8 mouse cellular contexts compared by ENCODE assay signal in the genomic region with DNA sequence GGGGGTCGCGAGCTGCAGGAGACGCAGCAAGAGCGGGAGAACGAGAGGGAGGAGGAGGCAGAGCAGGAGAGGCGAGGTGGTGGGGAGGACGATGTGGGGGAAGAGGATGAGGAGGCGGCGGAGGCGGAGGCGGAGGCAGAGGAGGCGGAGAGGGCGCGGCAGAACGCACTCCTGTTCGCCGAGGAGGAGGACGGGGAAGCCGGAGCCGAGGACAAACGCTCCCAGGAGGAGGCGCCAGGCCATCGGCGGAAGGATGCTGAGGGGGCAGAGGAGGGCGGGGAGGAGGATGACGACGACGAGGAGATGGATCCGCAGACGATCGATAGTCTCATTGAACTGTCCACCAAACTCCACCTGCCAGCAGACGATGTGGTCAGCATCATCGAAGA. TPM values are rescaled to one million over a fixed set of nuclear protein-coding genes. Genes with fewer than 3 reads are reported as not detected.
DNase-seq lines count a peak whose midpoint lies in the region; ATAC-seq lines count a peak whose summit lies in the region.

No protein-coding gene starts in this region.

- peak overlapping the region; percentile 92 for H3K4me2 ChIP-seq in midbrain, embryonic 15.5 days

- peak; percentile 16 to 28 for DNase-seq in spleen, postnatal 10 days (ENCODE audit: low spot score in 2 of 2)
- DNase-seq in spleen, adult 12 weeks (ENCODE audit: low spot score), result no peak
- peak; percentile 37 for DNase-seq in cerebellum, adult 8-10 months
- DNase-seq in frontal cortex, postnatal 36 days (ENCODE audit: low spot score in 2 of 2), result peak; percentile 46 to 69
- DNase-seq in left cerebral cortex, adult 8-10 months (ENCODE audit: low spot score in 2 of 2), result peak; percentile 50 to 61
- peak; percentile 26 for DNase-seq in thymus, postnatal 25 days

- H3K36me3 ChIP-seq in midbrain, embryonic 15.5 days (replicated peaks), result peaks cover 8% of the 10 kb centered on the region; the same call in 1 of the 2 replicates

- peaks cover 39% of the 10 kb centered on the region for H3K4me1 ChIP-seq in midbrain, embryonic 15.5 days

- H3K27me3 ChIP-seq in midbrain, embryonic 15.5 days (replicated peaks), result peaks cover 31% of the 10 kb centered on the region

- H3K4me3 ChIP-seq in midbrain, embryonic 15.5 days, result peak overlapping the region; percentile 57

- no peaks in the 10 kb centered on the region for H3K9me3 ChIP-seq in midbrain, embryonic 15.5 days

- peak overlapping the region; percentile 51; the same call in 1 of the 2 replicates for H3K27ac ChIP-seq in midbrain, embryonic 15.5 days

- H3K9ac ChIP-seq in midbrain, embryonic 15.5 days, result peak overlapping the region; percentile 51

- peak; percentile 7; the same call in 1 of the 2 replicates for ATAC-seq in midbrain, embryonic 15.5 days (replicated peaks)
- no peak for ATAC-seq in inflammation-experienced regulatory T-cells, adult 6 months

- WGBS in midbrain, embryonic 15.5 days, result under 1% methylated on average over 33 of the region's 33 CpGs

RNA-seq across cellular contexts. Expression of a gene that starts 5.8 kb away (rescaled TPM):
- total RNA-seq in left cerebral cortex, adult 8-10 months (2022), result 100 to 1,000 TPM; 243 to 291 (median 262) TPM
- 9.9 and 11.1 TPM in 2 replicates for polyA plus RNA-seq in midbrain, embryonic 15.5 days (2015; fragmentation: Nextera tagmentation; extraction: Ambion mirVana)
- not detected for polyA plus RNA-seq in inflammation-experienced regulatory T-cells, adult 6 months (2017; shearing (Covaris generic))

RNA-seq across cellular contexts. Expression of a gene that starts 13.9 kb away (rescaled TPM):
- total RNA-seq in left cerebral cortex, adult 8-10 months (2022), result 100 to 1,000 TPM; 318 to 379 (median 354) TPM
- 284 TPM in 2 replicates for polyA plus RNA-seq in midbrain, embryonic 15.5 days (2015; fragmentation: Nextera tagmentation; extraction: Ambion mirVana)
- 100 to 1,000 TPM in 1 of 3 experiments, 10 to 100 TPM in 2; 66.7 to 117 (median 68.0) TPM for polyA plus RNA-seq in inflammation-experienced regulatory T-cells, adult 6 months (2017; shearing (Covaris generic))

RNA-seq across cellular contexts. Expression of a gene that starts 40.0 kb away (rescaled TPM):
- total RNA-seq in left cerebral cortex, adult 8-10 months (2022), result 1 to 10 TPM; 1.1 to 2.7 (median 1.9) TPM
- polyA plus RNA-seq in midbrain, embryonic 15.5 days (2015; fragmentation: Nextera tagmentation; extraction: Ambion mirVana), result 0.34 and 0.41 TPM in 2 replicates
- not detected for polyA plus RNA-seq in inflammation-experienced regulatory T-cells, adult 6 months (2017; shearing (Covaris generic))

RNA-seq across cellular contexts. Expression of a gene that starts 44.2 kb away (rescaled TPM):
- 10 to 100 TPM; 81.9 to 92.7 (median 85.8) TPM for total RNA-seq in left cerebral cortex, adult 8-10 months (2022)
- polyA plus RNA-seq in midbrain, embryonic 15.5 days (2015; fragmentation: Nextera tagmentation; extraction: Ambion mirVana), result 131 and 132 TPM in 2 replicates
- 10 to 100 TPM; 52.8 to 60.9 (median 60.7) TPM for polyA plus RNA-seq in inflammation-experienced regulatory T-cells, adult 6 months (2017; shearing (Covaris generic))

RNA-seq across cellular contexts. Expression of a gene that starts 45.2 kb away (rescaled TPM):
- total RNA-seq in left cerebral cortex, adult 8-10 months (2022), result 10 to 100 TPM; 27.9 to 43.3 (median 34.2) TPM
- 38.9 and 44.1 TPM in 2 replicates for polyA plus RNA-seq in midbrain, embryonic 15.5 days (2015; fragmentation: Nextera tagmentation; extraction: Ambion mirVana)
- 1 to 10 TPM; 4.7 to 6.7 (median 5.1) TPM for polyA plus RNA-seq in inflammation-experienced regulatory T-cells, adult 6 months (2017; shearing (Covaris generic))

Comparison
In these comparisons a context has a peak if more than half of its experiments do, and no peak if none do; other contexts are left out.
1. RNA of a gene that starts 5.8 kb away (polyA plus RNA-seq): 9.9 to 11.1 TPM in midbrain, embryonic 15.5 days; not detected in inflammation-experienced regulatory T-cells, adult 6 months; every median in the first group is over 10 times any median in the second.